Mouse (Mus musculus) limb, embryonic 11.5 days (tissue): Measurements from ENCODE around the gene Lta. TPM values are rescaled to one million over a fixed set of nuclear protein-coding genes. Genes with fewer than 3 reads are reported as not detected.

Experiments used
- ATAC-seq: fragments of 200-750 bp; cut with Nextera tagmentation; 2 replicates; pipeline ENCODE4 v1.8.0; 2017; ENCODE audit warnings: low read depth; ENCODE audit not compliant: insufficient number of reproducible peaks, low FRiP score, low TSS enrichment
- DNase-seq: peaks from one replicate; pipeline ENCODE4 v3.0.0-alpha.2; 2015; ENCODE audit warnings: low spot score
- H3K27ac ChIP-seq: fragments of 300-500 bp; sonication (generic); replicated peaks from 2 replicates; pipeline ENCODE4 v1.5.1; 2014; ENCODE audit warnings: low read depth, mild to moderate bottlenecking, low read length
- H3K27me3 ChIP-seq: fragments of 300-500 bp; sonication (generic); 2 replicates; pipeline ENCODE4 v1.6.1; 2014; ENCODE audit warnings: mild to moderate bottlenecking, low read length, mixed read lengths; ENCODE audit not compliant: control insufficient read depth, insufficient read depth
- H3K36me3 ChIP-seq: fragments of 300-500 bp; sonication (generic); 2 replicates; pipeline ENCODE4 v1.6.1; 2014; ENCODE audit warnings: mild to moderate bottlenecking, low read length, moderate library complexity, mixed read lengths; ENCODE audit not compliant: control insufficient read depth, insufficient read depth
- H3K4me1 ChIP-seq: fragments of 300-500 bp; sonication (generic); 2 replicates; pipeline ENCODE4 v1.6.1; 2014; ENCODE audit warnings: low read length, mixed read lengths; ENCODE audit not compliant: control insufficient read depth, insufficient read depth
- H3K4me2 ChIP-seq: fragments of 300-500 bp; sonication (generic); 2 replicates; pipeline ENCODE4 v1.6.1; 2014; ENCODE audit warnings: low read depth, mild to moderate bottlenecking, moderate library complexity; ENCODE audit not compliant: severe bottlenecking
- H3K4me3 ChIP-seq: fragments of 300-500 bp; sonication (generic); 2 replicates; pipeline ENCODE4 v1.5.1; 2014; ENCODE audit warnings: low read depth, low read length
- H3K9ac ChIP-seq: fragments of 300-500 bp; sonication (generic); 2 replicates; pipeline ENCODE4 v1.6.1; 2014; ENCODE audit warnings: mild to moderate bottlenecking, low read length
- H3K9me3 ChIP-seq: fragments of 300-500 bp; sonication (generic); 2 replicates; pipeline ENCODE4 v1.6.1; 2016; ENCODE audit warnings: low read length; ENCODE audit not compliant: control insufficient read depth
- WGBS: fragments of 180-500 bp; shearing (Covaris S2); extraction: QIAGEN DNeasy Blood & Tissue Kit; methylation state at CpG from one replicate; pipeline ENCODE4 v1.1.7; 2014; 5-methylcytosine and 5-hydroxymethylcytosine counted together
- polyA plus RNA-seq: library from polyadenylated mRNA; unstranded; fragments of >200 nt; fragmentation: Nextera tagmentation; extraction: Ambion mirVana; gene quantifications from 2 replicates; pipeline ENCODE4 v1.2.1, GENCODE M21; 2014

Lta gene
- polyA plus RNA-seq, 1 experiment from 2014 or later: 0.11 TPM

DNA sequence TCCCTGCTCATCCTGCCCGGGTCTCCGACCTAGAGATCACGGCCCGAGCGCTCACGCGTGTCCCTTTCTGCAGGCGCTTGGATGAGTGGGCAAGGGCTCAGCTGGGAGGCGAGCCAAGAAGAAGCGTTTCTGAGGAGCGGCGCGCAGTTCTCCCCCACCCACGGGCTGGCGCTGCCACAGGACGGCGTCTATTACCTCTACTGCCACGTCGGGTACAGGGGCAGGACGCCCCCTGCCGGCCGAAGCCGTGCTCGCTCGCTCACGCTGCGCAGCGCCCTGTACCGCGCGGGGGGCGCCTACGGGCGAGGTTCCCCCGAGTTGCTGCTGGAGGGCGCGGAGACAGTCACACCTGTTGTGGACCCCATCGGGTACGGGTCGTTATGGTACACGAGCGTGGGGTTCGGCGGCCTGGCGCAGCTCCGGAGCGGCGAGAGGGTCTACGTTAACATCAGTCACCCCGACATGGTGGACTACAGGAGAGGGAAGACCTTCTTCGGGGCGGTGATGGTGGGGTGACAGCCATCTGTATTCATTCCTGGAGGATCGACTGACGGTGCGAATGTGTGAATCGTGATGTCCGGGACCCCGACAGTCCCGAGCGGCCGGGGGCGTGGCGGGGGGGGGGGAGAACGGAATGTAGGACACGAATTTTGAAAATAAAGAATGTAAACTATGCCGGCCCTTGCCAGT, 9.4 kb downstream of the Lta start:
- H3K9ac ChIP-seq: peak overlapping the region; percentile 47; the same call in 1 of the 2 replicates
- no peaks in the 10 kb centered on the region for H3K36me3 ChIP-seq
- H3K9me3 ChIP-seq: no peaks in the 10 kb centered on the region
- H3K27me3 ChIP-seq: peaks cover 33% of the 10 kb centered on the region
- peaks cover 6% of the 10 kb centered on the region; the same call in 1 of the 2 replicates for H3K4me1 ChIP-seq
- WGBS: 2% methylated on average over 66 of the region's 66 CpGs
- DNase-seq (peak; percentile 84), ATAC-seq (peak; percentile 81)
- no peak overlapping the region for H3K27ac ChIP-seq
- peak overlapping the region; percentile 34 for H3K4me3 ChIP-seq
- peak overlapping the region; percentile 67 for H3K4me2 ChIP-seq

DNA sequence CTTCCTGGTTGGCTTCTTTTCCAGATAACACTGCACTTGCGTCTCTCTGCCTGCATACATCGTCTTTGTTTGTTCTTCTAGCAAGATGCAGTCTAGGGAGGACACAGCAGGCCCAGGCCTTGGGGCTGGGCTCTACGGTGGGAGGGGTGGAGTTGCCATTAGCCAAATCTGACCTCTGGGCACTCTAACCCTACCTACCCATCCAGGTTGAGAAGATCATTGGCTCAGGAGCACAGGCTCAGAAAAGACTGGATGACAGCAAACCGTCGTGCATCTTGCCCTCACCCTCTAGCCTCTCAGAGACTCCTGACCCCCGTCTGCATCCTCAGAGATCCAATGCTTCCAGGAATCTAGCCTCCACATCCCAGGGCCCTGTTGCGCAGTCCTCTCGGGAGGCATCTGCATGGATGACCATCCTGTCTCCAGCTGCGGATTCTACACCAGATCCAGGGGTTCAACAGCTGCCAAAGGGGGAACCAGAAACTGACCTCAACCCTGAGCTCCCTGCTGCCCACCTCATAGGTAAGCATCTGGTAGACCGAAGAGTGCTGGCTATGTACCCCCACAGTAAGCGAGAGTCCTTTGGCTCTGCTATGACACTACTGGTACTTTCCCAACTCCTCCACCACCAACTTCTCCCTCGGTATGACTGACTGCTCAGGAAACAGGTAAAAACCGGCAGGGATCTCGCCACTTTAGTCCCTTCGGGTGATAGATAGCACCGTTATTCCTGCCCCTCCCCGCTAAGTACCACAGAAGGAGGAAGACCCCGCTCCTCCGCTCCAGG, 10.1 kb downstream of the Lta start:
- ATAC-seq (no peak), DNase-seq (no peak)
- Histone ChIP-seq H3K36me3 (no peaks in the 10 kb centered on the region), H3K4me3 (peak overlapping the region; percentile 34), H3K9ac (peak overlapping the region; percentile 47; the same call in 1 of the 2 replicates), H3K4me2 (peak overlapping the region; percentile 67), H3K4me1 (peaks cover 6% of the 10 kb centered on the region; the same call in 1 of the 2 replicates), H3K27ac (no peak overlapping the region), H3K9me3 (no peaks in the 10 kb centered on the region), H3K27me3 (peaks cover 30% of the 10 kb centered on the region)
- WGBS: 41% methylated on average over 19 of the region's 19 CpGs

DNA sequence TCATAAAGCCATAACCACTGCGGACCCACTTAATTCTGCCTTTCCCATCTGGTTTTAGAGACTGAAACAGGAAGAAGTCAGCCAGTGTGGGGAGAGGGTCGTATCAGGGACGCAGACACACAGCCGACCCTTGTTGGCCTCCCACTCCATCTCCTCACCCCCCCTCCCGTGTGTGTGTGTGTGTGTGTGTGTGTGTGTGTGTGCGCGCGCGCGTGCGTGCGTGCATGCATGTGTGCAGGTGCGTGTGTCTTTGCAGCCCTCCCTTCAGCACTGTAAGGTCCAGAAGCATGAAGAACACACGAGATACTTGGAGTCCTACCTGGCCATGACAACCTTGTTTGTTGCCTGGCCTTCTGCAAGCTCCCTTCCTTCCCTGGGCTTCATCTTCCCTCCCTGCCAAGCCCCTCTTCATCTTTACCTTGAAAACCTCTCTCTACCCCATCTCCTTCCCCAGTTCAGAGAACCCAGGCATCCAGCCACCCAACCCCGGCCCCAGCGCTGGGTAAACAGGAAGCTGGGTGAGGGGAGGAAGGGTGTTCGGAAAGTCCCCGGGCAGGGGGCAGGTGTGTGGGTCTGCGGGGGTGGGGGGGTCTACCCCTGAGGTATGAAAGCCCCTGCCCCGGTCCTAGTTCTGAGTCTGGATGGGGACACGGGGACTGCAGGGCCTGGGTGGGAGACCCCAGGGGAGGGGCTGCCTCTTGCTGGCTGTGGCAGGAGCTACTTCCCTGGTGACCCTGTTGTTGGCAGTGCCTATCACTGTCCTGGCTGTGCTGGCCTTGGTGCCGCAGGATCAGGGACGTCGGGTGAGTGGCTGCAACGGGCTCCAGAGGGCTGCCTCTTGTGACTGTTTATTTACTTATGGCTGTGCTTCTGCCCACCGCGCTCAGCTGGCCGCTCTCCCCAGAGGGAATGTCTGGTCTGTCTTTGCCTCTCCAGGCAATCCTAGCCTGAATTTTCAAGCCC, 11.0 kb downstream of the Lta start, which contains the start of gene Ltb:
TSS of gene Ltb (plus strand) at position 559 of the 963 bp plus-strand sequence.
- DNase-seq (no peak), ATAC-seq (no peak)
- Histone ChIP-seq H3K4me3 (peak within 1 kb of the TSS; percentile 34; the same call in 1 of the 2 replicates), H3K9ac (no peak within 1 kb of the TSS), H3K27me3 (peaks cover 30% of the 10 kb centered on the region), H3K4me1 (peaks cover 6% of the 10 kb centered on the region; the same call in 1 of the 2 replicates), H3K4me2 (no peak within 1 kb of the TSS), H3K27ac (no peak within 1 kb of the TSS), H3K9me3 (no peaks in the 10 kb centered on the region), H3K36me3 (no peaks in the 10 kb centered on the region)
- WGBS: 63% methylated on average over 28 of the region's 28 CpGs

DNA sequence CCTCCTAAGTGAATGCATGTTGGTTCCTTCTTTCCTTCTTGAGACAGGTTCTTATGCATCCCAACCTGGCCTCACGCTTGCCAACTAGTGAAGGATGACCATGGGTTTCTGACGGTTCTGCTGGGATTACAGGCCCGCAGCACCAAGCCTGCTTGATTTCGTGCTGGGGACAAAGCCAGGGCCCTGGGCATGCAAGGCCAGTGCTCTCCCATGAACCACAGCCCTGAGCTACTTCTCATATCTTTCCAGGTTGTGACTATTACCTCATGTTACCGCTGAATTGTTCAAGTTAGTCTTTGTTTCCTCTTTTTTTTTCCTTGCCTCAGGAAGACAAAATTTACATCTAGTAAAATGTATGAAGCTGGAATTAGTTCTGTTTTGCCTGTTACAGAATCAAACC, 12.2 kb downstream of the Lta start:
- ATAC-seq: no peak
- H3K9me3 ChIP-seq: no peaks in the 10 kb centered on the region
- H3K36me3 ChIP-seq: no peaks in the 10 kb centered on the region
- H3K4me3 ChIP-seq: no peak overlapping the region
- H3K4me1 ChIP-seq: peaks cover 4% of the 10 kb centered on the region; the same call in 1 of the 2 replicates
- H3K27me3 ChIP-seq: peaks cover 30% of the 10 kb centered on the region
- H3K4me2 ChIP-seq: no peak overlapping the region
- no peak for DNase-seq
- no peak overlapping the region for H3K27ac ChIP-seq
- WGBS: 86% methylated on average over 5 of the region's 5 CpGs
- no peak overlapping the region for H3K9ac ChIP-seq

DNA sequence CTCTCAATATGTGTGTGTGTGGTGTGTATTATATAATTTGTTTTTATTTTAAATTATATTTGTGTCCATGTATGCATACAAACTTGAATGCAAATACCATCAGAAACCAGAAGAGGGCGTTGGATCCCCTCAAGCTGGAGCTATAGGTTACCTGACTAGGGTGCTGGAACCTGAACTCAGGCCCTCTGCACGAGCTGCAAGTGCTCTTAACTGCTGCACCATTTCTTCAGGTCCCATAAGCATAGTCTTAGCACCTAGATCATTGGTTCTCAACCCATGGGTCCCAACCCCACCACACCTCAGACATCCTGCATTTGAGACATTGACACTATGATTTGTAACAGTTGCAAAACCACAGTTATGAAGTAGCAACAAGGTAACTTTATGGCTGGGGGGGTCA, 13.4 kb downstream of the Lta start:
- WGBS: 61% methylated on average over 2 of the region's 2 CpGs
- H3K27ac ChIP-seq: no peak overlapping the region
- ATAC-seq (no peak), DNase-seq (no peak)
- no peak overlapping the region for H3K9ac ChIP-seq
- H3K4me1 ChIP-seq: peaks cover 4% of the 10 kb centered on the region
- no peaks in the 10 kb centered on the region for H3K36me3 ChIP-seq
- no peaks in the 10 kb centered on the region for H3K9me3 ChIP-seq
- H3K4me3 ChIP-seq: no peak overlapping the region
- no peak overlapping the region for H3K4me2 ChIP-seq
- H3K27me3 ChIP-seq: peaks cover 27% of the 10 kb centered on the region

DNA sequence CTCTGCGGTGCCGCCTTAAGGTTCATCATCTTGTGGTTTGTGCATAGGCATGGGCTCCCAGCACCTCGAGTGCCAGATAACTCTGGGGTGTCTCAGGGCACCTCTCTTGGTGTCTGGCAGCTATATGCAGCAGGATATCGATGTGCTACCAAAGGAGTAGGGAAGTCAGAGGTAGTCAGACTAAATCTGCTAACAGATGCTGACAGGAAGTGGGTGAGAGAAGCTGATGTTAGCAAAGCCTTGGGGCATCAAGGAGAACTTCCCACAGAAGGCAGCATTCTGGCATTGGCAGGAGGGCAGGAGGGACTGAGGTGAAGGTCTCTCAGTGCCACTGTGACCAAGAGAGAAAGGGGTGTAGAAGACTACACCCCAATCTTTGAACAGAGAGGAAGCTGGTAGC, 15.1 kb downstream of the Lta start:
- no peak for DNase-seq
- Histone ChIP-seq H3K27me3 (peaks cover 11% of the 10 kb centered on the region), H3K9me3 (no peaks in the 10 kb centered on the region), H3K9ac (no peak overlapping the region), H3K4me3 (no peak overlapping the region), H3K27ac (no peak overlapping the region), H3K36me3 (no peaks in the 10 kb centered on the region), H3K4me2 (no peak overlapping the region), H3K4me1 (peaks cover 2% of the 10 kb centered on the region)
- 75% methylated on average over 4 of the region's 4 CpGs for WGBS
- ATAC-seq: no peak

DNA sequence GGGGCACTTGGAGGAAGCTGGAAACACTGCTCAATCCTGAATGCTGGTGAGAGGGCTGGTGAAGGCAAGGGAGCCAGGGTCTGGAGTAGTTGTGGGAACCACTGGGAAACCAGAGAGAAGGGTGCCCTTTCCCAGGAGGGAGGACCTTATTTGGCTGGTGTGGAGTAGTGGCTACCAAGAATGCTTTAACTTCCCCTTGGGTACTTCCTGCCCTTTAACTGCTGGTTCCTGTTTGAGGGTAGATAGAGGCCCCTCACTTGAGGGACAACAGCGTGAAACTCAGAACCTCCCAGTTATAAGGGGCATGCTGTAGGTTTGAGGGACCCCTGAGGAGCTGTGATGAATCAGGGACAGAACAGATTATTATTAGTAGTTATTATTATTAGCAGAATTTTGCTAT, 16.0 kb downstream of the Lta start:
- DNase-seq (no peak), ATAC-seq (no peak)
- Histone ChIP-seq H3K4me2 (no peak overlapping the region), H3K27ac (no peak overlapping the region), H3K36me3 (no peaks in the 10 kb centered on the region), H3K4me3 (no peak overlapping the region), H3K9me3 (no peaks in the 10 kb centered on the region), H3K9ac (no peak overlapping the region), H3K4me1 (peaks cover 2% of the 10 kb centered on the region), H3K27me3 (peaks cover 2% of the 10 kb centered on the region)
- 63% methylated on average over 1 of the region's 1 CpGs for WGBS
